Mouse (Mus musculus) brain, adult 2 months (tissue): ENCODE data around the gene Col1a2.

ENCODE experiments used
- DNase-seq: peaks from one replicate; pipeline ENCODE4 v3.0.0; 2011; ENCODE audit warnings: low read depth, low spot score

Gene Col1a2

DNA sequence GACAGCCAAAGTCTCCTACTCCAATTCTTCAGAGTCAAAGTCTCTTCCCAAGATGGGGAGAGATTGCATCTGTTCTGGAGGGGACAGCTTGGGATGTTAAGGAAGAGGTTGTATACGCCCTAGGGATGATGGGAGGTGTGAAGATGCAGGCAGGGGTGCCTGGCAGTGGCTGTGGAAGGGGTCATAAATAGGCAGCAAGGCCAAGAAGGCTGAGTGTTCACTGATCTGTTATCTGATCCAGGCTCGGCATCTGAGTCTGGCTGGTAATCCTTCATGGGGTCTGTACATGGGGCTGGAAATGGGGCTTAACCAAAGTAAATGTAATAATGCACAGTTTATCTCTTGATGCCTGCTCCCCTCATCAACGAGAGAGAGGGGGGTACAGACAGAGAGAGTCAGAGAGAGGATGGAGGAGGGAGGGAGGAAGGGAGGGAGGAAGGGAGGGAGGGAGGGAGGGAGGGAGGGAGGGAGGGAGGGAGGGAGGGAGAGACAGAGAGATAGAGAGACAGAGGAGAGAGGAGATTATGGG is at the start of gene Col1a2:
Col1a2 (plus strand) TSS at position 212 of the 529 bp plus-strand sequence.
- DNase-seq = no peak

DNA sequence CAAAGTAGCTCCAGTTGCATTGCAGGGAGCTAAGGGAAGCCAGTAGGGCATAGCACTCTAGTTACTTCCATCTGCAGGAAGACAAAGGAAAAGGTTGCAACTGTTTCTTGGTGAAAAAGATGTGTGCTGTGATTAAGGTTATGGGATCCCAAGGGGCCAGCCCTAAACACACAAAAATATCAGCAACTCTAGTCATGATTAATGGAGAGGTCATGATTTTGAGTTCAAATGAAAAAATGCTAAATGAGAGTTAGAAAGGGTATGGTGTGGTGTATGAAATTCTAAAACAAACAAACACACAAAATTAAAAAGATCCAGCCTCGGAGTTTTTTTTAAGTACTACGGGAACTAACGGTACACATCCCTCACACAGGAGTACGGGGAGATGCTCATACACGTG is 49.1 kb upstream of the Col1a2 start:
- no peak for DNase-seq

DNA sequence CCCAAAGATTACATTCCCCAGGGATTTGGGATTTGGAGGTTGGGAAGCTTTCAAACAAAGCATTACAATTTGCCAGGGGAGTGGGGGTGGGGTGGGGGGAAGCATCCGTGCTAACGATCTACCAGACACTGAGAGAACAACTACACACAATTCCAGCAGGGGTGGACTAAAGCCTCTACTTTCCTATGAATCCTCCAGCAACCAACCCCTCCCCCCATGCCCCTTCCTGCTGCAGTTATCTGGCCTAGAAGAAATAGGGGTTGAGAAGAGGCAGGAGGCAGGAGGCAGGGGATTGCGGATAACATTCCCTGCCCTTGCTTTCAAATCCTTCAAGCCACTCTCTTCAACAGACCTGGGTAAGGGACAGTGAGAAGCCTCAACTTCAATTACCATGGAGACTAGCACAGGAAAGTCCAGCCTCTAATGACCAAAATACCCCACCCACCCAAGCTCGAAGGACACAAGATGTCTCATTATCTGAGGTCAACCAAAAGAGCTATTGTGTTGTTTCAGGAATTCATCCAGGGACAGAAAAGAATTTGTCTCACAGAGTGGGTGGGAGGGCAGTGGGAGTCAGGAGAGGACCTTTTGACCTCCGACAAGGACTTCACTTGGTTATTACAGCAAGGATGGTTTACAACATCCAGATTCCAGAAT is 48.5 kb upstream of the Col1a2 start:
- no peak for DNase-seq

DNA sequence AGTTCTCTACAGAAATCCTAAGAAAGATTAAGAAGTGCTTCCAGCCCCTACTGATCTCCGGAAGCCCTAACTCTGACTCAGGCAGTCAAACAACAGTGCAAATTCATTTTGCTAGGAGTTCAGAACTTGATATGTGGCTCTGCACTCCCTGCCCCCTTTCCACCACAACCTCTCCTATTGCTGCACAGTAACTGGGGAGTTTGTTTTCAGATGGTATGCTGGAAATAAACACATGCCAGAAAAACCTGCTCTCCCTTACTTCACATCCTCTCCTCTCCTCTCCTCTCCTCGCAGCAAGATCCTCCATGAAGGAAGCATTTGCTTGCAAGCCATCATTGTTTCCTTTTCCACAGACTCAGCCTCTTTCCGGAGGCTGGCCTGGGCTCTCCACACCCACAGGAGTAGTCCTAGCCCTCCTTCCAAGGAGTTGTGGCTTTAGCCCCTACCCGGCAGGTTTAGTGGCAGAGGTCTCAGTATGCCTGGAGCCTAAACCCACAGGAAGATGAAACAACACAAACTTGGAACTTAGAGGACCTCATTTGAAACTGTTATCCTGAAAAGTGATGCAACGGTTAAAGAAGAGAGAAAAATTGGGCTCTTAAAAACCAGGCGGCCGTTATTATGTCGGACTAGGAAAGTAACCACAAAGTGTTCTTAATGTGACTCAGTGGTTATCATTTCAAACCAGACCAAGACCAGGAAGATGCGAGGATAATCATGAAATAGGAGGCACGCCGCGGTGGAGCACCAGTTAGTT is 47.7 kb upstream of the Col1a2 start:
- no peak for DNase-seq

DNA sequence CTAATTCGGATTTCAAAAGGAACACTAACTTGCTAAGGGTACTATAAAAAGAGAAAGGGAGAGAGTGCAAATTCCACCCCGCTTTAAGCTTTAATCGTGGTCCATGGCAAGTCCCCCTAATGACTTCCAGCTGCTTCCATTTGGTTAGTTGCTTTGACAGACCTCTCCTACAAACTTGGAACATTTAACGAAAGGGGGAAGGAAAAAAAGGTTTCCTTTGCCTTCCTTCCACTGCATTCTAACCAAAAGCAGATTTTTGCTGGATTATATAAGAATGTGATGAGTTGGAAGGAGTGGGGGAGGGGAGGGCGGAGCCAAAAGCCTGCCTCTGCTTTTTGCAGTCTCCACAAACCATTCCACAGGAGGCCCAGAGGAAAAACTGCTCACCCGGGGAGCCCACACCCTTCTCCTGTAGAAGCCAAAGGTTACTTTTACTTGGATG is 47.0 kb upstream of the Col1a2 start:
- DNase-seq = peak; percentile 8

DNA sequence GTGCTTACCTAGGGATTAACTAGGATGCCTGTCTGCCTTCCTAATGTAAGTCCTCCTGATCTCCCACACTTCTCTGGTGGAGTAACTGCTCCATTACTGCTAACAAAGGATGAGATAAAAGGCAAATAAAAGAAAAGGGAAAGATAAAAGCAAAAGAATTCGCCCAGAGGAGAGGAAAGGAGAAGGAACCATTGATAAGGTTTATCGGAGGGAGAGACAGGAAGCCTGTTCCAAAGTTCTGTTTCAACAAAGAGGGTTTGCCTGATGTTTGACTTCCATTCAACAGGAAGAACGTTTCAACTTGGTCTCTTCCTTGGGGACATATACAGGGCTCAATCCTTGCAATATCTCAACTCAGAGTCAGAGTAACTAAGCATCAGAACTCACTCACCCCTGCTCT is 39.3 kb upstream of the Col1a2 start:
- DNase-seq = no peak

DNA sequence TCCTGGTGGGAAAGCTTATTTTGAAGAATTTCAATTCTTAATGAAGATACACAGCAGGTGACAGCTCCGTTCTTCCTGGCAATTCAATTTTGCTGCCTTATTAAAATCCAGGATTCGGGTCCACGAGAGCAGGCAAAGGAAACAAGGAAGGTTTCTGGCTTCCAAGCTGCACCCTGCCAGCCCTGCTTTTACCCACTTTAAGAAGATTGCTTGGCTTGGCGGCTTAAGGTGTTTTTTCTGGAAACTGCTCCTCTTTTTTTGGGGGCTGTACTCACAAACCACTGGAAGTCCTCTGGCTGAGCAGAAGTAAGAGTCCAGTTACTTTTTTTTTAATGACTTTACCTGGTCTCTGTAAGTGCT is 21.1 kb upstream of the Col1a2 start:
- DNase-seq = no peak

DNA sequence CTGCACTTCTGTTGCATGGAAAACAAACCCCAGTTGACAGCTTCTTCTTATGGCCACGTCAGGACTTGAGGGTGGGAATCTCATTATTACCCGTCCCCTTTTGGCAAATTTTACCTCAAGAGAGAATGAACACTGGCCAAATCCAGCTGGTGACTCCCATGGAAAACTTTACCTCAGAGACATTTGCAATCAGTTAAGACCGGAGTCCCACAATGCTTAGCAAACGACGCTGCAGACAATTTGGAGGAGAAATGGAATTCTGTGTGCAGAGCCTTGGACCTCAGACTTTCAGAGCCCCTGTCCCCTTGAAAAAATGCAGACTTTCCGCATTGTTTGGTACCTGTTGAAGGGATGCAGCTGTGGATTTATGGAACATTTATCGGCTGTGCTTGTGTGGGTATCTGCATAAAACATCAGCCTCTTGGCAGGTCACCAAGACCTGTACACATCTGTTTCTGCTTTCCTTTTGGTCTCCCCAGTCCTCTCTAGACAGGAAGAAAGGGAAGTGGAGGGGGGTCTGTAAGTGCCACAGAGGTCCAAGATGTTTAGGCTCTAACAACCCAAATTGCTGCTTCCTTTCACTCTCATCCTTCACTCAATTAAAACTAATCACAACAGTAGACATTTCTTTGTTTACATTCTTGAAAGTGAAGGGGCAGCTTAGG is 20.5 kb upstream of the Col1a2 start:
- DNase-seq = no peak

DNA sequence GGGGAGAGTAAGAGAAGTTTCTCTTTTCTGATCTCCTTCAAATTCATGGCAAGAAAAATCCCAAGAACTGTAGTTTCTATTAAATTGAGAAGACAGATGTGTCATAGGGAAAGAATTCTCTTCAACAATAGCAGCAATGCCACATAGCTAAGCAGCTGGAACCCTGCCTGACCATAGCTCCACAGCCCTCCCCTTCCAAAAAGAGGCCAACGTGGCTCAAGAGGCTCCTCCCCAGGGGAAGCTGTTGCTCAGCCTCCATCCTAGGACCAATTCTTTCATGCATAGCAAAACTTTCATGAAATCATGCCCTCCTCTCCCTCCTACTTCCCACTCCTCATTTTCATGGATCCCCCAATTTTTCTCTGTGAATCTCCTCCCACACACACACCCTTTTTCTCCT is 16.3 kb upstream of the Col1a2 start:
- no peak for DNase-seq

DNA sequence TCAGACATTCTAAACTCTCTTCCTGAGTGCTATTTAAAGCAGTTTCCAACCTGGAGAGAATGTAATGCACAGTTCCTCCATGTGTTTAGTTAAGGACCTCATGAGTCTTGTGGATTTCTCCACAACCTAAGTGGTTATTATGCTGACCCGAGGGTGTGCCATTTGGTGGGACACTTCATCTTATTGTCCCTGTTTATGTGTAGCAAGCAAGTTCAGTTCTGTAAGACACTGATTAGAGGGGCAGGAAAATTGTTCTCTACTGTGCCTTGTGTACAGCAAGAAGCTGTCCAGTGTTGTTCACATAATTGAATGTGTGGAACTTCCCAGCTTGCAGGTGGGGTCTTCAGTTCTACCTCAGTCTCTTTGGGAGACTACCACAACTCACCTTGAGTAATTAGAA is 15.6 kb upstream of the Col1a2 start:
- no peak for DNase-seq

DNA sequence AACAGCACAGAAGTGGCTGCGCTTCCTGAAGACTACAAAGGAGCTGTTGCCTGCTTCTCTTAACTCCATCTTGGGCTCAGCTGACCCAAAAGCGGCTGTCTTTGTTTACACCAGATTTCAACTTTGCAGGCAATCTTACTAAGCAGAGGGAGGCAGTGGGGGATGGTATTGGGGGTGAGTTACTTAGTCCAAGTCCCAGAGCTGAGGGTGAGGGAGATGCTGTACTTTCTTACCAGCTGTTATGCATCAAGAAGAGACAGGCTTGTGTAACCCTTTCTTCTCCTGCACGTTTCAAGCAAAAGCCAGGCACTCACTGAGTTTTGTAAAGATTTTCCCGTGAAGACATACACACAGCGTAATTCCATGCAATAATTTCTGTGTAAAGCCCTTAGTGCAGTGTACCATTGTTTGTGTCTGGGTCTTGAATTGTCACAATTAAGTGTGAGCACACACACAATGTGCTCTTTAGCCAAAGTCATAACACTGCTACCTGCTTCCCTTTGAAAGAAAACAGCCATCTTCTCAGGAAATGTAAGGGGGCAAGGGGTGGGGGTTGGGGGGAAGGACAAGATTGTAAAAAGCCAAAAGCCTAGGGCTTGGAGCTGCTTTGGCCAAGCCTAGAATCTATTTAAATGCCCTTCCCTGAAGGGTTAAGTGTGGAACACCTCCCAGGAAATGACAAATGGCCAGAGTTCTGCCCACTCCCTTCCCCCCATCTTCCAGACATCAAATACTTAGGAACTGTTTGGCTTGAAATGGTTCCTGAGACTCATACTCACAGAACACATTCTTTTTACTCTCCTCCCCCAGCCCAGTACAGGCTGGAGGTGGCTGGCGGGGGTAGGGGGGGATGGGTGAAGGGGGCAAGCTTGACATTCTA is 15.0 kb upstream of the Col1a2 start:
- DNase-seq = no peak

DNA sequence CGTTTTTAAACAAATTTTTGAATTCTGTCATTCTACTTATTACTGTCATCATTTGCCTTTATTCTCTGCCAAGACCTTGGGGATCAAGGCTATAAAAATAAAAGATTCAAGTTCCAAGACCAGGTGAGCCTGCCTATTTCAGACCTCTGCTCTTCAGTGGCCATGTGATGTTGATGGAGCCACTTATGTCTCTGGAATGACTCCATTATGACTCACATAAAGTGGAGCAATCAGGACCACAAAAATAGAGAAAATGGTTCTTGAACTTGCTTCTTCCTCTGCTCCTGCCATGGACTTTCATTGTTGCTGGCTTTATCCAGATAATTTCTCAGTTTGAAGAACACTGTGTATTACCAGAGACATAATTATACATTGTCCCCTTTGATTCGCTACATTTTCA is 10.9 kb upstream of the Col1a2 start:
- no peak for DNase-seq

DNA sequence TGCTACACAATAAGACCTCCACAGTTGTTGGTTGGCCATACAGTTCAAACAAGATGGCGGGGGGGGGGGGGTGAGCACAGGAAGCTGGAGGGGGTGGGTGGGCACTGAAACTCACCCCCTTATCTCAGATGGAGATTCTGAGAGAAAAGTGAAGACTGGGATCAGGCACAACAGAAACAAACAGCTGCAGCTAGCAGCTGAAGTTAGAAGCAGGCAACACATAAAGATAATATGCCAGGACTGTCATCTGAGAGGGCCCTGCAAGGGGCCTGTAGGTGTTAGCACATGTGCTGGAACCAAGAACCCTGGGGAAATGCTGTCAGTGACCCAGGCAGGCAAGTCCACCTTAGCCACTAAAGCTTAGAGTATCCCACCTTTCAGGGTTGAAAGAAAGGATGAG is 8.2 kb upstream of the Col1a2 start:
- DNase-seq = no peak

DNA sequence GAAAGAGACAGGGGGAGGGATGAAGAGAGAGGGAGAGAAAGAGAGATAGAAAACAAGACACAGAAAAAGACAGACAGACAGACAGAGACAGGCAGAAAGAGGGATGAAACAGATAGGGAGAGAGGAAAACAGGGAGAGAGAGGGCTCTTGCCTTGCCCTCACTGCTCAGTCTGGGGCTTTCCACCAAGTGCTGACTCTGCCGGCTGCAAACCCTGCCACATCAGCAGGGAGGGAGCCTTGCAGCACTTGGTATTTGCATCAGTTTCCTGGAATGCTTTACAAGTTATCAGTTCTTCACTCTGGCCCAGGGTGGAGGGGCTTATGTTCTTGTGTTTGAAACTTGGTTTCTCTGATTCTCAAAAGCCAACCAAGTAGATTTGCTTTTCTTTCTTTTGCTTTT is 1.5 kb upstream of the Col1a2 start:
- no peak for DNase-seq

DNA sequence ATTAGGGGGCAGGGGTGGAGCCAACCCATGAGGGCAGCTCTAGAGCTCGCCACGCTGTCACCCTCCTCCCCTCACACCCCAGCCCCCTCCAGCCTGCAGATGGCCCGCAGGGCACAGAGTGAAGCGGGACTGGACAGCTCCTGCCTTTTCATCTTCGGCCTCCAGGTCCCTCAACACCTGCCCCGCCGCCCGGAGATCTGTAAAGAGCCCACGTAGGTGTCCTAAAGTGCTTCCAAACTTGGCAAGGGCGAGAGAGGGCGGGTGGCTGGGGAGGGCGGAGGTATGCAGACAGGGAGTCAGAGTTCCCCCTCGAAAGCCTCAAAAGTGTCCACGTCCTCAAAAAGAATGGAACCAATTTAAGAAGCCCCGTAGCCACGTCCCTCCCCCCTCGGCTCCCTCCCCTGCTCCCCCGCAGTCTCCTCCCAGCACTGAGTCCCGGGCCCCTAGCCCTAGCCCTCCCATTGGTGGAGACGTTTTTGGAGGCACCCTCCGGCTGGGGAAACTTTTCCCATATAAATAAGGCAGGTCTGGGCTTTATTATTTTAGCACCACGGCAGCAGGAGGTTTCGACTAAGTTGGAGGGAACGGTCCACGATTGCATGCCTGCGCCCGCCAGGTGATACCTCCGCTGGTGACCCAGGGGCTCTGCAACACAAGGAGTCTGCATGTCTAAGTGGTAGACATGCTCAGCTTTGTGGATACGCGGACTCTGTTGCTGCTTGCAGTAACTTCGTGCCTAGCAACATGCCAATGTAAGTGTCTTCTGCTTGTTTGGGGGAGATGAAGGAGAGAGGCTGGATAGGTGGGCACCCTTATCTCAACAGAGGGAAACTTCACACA is 764 bp downstream of the Col1a2 start:
- DNase-seq = no peak

DNA sequence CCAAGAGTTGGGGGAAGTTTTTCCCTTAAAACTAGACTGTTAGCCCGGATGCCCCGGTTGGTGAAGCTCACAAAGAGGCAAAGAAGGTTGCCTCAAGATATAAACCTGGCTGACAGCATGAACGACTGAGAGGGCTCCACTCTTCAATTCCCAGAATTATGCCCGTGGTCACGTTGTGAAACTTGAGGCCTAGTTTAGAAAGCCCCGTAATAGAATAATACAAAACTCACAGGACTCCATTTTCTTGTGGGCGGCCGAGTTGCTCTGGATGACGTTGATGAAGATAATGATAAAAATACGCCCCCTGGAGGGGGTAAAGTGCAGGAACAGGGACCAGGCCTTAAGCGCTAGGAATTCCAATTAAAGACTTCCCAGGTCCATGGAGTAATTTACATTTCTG is 1.5 kb downstream of the Col1a2 start:
- no peak for DNase-seq

DNA sequence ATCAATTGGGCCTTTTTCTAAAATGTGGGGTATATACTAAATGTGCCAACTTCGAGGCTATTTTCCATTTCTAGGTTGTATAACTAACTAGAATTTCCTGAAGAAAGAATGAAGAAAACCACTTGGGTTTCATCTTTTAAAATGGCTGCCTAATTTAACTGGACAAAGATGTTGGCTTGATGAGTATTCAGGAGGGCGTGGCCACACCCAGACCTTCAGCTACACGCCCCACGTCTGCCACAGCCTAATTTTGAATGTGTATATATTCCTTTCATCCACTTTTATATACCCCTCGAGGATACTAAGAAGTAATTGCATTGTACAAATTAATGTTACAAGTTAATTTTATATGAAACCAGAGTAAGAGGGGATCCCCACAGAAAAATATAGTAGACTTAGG is 2.2 kb downstream of the Col1a2 start:
- no peak for DNase-seq

DNA sequence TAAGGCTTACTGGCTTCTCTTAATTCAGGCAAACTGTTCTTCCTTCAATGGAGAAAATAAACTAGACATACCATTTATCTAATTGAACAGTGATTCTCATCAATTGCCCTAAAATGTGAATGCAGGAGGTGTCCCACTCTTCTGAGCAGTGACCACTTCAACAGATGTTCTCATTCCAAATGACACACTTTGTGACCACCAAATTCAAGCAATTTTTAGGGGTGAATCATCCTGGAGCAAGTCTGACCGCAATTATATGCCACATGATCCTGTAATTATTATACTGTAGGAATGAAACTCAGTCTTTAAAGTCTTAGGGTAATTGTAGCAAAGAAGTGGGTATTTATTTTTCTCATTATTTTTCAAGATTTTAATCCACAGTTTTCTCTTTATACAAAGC is 2.7 kb downstream of the Col1a2 start:
- DNase-seq = no peak

DNA sequence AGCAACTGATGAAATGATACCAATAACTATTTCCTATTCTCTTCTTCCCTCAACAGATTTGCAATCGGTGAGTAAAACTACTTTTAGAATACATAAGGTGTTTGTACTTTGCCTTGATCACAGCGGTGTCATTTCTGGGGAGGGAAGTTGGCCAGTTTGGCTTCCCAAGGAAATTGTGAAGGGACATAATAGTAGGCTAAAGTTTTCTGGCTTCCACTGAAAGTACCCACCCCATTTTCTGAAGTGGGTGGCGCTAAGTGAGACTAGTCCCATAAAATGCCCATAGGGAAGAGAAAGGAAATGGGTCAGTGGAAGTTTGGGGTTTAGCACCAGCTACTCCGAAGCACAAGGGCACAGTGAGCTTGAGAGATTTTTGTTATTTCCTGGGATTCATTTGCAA is 3.7 kb downstream of the Col1a2 start:
- no peak for DNase-seq

DNA sequence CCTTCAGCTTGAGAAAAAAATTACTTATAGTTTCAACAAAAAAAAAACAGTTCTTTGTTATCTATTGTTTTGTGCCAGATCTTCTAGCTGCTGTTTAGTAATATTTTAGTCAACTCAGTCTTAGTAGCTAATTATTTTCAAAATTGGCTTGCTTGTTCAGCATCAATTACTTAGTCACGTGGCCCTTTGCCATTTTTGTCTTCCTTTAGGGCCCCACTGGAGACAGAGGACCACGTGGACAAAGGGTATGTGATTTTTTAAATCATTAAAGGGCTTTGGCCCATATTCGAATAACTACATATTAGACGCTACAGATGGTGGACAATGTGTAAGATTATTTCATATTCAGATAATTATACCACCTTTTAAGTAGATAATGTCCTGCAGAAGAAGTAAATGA is 4.8 kb downstream of the Col1a2 start:
- no peak for DNase-seq

DNA sequence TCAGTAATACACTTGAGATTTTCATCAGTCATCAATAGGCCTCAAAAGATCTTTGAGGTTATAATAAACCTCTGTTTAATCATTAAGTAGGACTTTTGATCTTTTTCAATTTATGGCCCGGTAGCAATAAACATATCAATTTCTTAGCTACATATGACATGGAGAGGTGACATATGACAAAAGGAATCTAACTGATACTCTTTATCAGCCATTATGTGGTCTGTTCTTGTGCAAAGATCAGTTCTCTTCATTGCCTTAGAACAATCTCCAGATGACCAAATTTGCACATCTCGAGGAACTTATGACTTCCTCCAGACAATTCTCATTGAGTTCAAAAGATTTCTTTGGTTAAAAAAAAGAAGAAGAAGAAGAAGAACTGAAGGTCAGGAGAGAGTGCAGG is 10.1 kb downstream of the Col1a2 start:
- no peak for DNase-seq
